Mouse (Mus musculus) monocyte, adult 2 months (primary cell): ENCODE results near the gene Tmem189.
A peak's percentile ranks its signal among the peaks of the same experiment; 100 is the strongest.

Experiments
- DNase-seq, 2 experiments: peaks; one replicate each; pipeline ENCODE4 v3.0.0; 2022; ENCODE audit warnings: low spot score in 2 of 2, low read depth in 1 of 2

Gene Tmem189

GRCm38 (mm10) chr2:167689501-167690218 lies at the start of gene Tmem189:
Gene Tmem189, minus strand, starts transcription at chr2:167689822.
- DNase-seq: peak in 1 of 2 experiments; percentile 51

GRCm38 (mm10) chr2:167739030-167739429 lies 49.4 kb upstream of the Tmem189 start:
- no peak for DNase-seq

- no peak for DNase-seq
Measured at GRCm38 (mm10) chr2:167734861-167735260, 45.2 kb upstream of the Tmem189 start.

DNA sequence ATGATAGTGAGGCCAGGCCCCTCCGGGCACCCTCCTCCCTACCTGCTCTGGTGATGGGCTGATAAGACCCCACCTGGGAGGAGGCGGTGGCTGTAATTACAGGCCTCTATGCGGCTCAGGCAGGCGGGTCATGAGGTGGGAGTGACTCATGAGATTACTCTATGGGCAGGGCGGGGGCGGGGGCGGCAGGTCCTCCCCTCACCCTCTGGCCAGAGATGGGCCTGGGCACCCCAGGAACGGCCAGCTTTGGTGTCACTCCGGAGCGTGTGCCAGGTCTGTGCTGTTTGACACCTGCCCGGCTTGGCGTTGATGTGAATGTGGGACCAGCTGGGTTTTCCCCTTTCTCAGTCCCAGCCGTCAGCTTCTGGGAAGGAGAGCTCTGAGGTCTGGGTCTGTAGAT lies 41.5 kb upstream of the Tmem189 start:
- no peak for DNase-seq

DNA sequence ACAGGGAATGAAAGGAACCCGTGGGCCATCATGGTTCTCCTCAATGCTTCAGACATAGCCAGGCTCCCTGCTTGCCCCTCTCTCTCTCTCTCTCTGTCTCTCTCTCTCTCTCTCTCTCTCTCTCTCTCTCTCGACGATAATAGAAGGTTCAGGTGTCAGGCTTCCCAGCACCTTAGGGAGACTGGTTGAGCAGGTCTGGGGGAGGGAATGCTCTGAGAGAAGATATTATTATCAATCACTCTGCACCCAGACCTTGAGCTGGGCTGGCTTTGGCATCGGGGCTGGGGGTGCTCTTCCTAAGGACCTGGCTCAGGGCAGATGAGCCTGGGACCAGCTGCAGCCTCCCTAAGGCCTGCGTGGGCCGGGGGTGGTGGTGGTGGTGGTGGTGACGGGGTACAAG lies 40.4 kb upstream of the Tmem189 start:
- DNase-seq: no peak

DNA sequence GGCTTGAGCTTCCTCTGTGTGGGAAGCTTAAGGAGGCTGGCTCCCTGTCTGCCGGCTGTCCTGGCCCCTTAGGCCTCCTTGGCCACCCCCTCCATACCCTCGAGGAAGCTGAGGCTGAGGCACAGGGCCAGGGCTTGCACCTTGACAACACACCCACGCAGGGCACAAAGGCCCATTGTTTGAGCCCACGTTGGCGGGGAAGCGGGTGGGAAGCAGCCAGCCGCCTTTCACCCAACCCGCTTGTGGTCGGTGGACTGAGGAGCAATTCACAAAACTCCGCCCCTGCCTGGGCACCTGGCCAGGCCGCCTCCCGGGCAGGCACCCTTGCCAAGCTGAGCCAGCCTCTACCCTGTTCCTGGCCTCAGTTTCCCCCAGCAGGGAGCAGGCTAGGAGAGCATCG lies 37.5 kb upstream of the Tmem189 start:
- no peak for DNase-seq

GRCm38 (mm10) chr2:167725879-167726278 lies 36.3 kb upstream of the Tmem189 start:
- DNase-seq: no peak

DNA sequence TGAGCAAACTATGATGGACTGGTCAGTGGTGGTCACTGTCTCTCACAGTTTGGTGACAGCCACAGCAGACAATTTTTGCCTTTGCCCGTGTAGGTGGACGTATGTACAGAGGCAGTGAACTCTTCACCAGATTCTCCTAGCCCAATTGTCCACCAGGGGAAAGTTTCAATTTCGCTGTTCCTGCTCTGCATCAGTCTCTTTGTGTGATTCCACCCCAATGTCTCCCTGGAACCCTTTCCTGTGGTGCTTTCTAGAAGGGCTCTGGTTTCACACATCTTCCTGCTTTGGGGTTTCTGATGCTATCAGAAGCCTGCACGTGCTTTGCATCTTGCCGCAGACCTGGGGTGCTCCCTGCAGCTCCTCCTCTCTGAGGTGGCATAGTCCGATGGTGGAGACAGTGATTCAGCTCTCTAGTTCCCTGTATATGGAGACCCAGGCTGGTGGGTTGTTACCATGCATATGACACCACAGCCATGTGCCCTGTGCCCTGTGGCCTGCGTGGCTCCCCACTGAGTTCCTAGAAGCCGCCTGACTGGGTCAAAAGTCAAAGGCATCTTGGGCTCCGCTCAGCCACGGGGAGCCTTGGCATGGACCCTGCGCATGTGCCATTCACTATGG lies 34.1 kb upstream of the Tmem189 start:
- peak in 1 of 2 experiments; percentile 46 for DNase-seq

GRCm38 (mm10) chr2:167722538-167722937 lies 32.9 kb upstream of the Tmem189 start:
- no peak for DNase-seq

- no peak for DNase-seq
Measured at GRCm38 (mm10) chr2:167721159-167721882, 31.7 kb upstream of the Tmem189 start.

GRCm38 (mm10) chr2:167719520-167719919 lies 29.9 kb upstream of the Tmem189 start:
- no peak for DNase-seq

DNA sequence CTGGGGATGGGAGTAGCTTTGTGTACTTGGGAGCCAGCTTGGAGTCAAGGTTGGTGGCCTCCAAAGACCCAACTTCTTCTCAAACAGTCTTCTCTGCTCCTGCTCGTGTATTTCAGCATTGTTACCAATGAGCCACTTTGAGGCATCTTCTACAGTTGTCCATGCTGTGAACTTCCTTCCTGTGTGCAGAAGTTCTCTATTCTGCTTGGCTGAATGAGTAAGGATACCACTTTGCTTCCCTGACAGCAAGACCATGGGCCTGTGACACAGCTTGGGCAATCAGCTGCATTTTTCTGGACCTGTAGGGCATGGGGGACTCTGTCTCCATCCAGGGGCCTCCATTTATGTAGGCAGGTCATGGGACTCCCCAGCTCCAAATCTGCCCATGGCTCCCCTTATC lies 27.6 kb upstream of the Tmem189 start:
- no peak for DNase-seq

- DNase-seq: no peak
Measured at GRCm38 (mm10) chr2:167715008-167715407, 25.4 kb upstream of the Tmem189 start.

- DNase-seq: no peak
Measured at GRCm38 (mm10) chr2:167714298-167714697, 24.7 kb upstream of the Tmem189 start.

DNA sequence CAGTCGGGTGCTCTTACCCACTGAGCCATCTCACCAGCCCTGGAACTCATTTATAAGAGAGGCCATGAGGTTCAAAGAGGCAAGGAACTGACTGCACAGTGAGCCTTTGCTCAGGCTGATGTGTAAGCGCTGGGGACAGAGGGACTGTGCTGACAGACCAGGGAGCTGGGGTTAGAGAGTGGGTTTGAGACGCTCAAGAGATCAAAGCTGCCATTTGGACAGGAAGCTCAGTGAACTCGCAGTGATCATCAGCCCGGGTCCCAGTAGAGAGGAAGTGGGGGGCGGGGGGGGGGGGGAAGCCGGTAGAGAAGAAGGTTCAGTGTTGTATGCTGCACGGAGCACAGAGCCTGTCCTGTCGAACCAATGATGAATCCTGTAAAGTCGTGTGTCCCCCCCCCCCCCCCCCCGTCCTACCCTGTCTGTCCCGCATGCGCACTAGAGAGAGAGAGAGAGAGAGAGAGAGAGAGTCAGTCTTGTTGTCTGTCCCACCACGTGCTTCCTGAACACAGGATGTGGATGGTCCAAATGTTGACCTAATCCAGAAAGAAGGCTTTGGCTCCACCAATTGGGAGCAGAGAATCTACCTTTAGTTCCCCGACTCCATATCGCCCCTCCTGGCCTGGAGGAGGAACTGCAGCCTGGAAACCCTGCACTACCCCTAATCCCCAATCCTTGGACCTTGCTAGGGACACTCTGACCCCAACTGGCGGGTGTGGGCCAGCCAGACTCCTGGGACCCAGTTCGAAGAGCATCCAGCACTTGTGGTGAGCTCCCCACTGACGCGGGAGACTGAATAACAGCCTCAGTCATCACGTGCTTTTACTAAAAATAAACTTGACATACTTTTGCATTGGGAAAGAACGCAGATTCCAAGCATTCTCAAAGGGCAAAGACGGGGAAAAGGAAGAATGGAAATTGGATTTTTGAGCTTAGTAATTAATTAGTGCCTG lies 23.5 kb upstream of the Tmem189 start:
- DNase-seq: no peak

DNA sequence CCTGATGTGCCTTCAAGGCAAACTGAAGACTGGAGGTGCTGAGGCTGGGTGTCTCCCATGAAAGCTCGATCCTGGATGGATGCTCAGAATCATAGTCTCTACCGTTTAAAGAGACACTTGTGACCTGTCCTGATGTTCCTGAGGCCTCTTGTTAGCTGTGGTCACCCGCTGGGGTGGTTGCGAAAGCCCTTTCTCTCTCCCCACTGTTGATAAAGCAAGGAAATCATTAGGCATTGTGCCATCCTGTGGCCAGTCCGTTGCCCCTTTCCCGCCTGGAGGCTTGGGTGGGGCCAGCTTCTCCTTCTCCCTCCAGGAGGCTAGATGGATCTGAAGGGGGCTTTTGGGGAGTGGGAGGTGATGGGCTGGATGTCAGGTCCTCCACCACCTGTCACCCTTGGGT lies 21.0 kb upstream of the Tmem189 start:
- peak in 1 of 2 experiments; percentile 37 for DNase-seq

GRCm38 (mm10) chr2:167709969-167710368 lies 20.3 kb upstream of the Tmem189 start:
- DNase-seq: no peak

- DNase-seq: no peak
Measured at GRCm38 (mm10) chr2:167708373-167708772, 18.8 kb upstream of the Tmem189 start.

- no peak for DNase-seq
Measured at GRCm38 (mm10) chr2:167706183-167706939, 16.7 kb upstream of the Tmem189 start.

DNA sequence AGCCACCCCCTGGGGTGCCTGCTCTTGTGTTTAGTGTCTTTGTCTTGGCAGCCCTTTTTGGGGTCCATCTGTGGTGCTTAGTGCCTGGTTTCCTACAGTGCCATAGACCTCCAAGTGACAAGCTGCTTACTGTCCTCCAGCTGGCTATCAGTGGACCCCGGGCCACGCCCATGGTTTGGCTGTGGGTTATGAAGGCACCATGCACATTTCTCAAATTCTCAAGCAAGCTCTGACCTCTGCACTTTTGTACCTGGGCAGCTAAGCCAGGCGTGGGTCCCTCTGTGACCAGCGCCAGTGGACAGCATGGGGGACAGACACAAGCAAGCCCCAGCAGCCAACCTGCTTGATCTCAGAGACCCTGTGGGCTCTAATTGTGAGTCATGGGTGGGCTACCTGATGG lies 14.8 kb upstream of the Tmem189 start:
- no peak for DNase-seq
